Mouse (Mus musculus) liver, postnatal 0 days (tissue): ENCODE measurements around the gene Ipmk. TPM values are rescaled to one million over a fixed set of nuclear protein-coding genes. Genes with fewer than 3 reads are reported as not detected.
A peak's percentile ranks its signal among the peaks of the same experiment; 100 is the strongest.

ENCODE experiments used
- ATAC-seq: fragments of 200-750 bp; cut with Nextera tagmentation; 2 replicates; pipeline ENCODE4 v1.8.0; 2017; ENCODE audit warnings: mild to moderate bottlenecking, moderate library complexity
- DNase-seq: peaks from one replicate; pipeline ENCODE4 v3.0.0-alpha.2; 2016
- H3K27ac ChIP-seq: fragments of 300-500 bp; sonication (generic); 2 replicates; pipeline ENCODE4 v1.5.1; 2014; ENCODE audit warnings: antibody characterized with exemption, moderate library complexity, mild to moderate bottlenecking, low read depth
- H3K27me3 ChIP-seq: fragments of 300-500 bp; sonication (generic); 2 replicates; pipeline ENCODE4 v1.6.1; 2014; ENCODE audit warnings: low read length, control low read depth, mixed read lengths; ENCODE audit not compliant: insufficient read depth
- H3K36me3 ChIP-seq: fragments of 300-500 bp; sonication (generic); replicated peaks from 2 replicates; pipeline ENCODE4 v1.6.1; 2014; ENCODE audit warnings: mild to moderate bottlenecking, control low read depth, low read length, moderate library complexity, mixed read lengths; ENCODE audit not compliant: insufficient read depth
- H3K4me1 ChIP-seq: fragments of 300-500 bp; sonication (generic); 2 replicates; pipeline ENCODE4 v1.6.1; 2014; ENCODE audit warnings: antibody characterized with exemption, mild to moderate bottlenecking, control low read depth; ENCODE audit not compliant: insufficient read depth
- H3K4me2 ChIP-seq: fragments of 300-500 bp; sonication (generic); 2 replicates; pipeline ENCODE4 v1.6.1; 2014; ENCODE audit warnings: low read depth, mild to moderate bottlenecking, low read length, moderate library complexity, mixed read lengths
- H3K4me3 ChIP-seq: fragments of 300-500 bp; sonication (generic); 2 replicates; pipeline ENCODE4 v1.5.1; 2014; ENCODE audit warnings: low read depth, low read length
- H3K9ac ChIP-seq: fragments of 300-500 bp; sonication (generic); replicated peaks from 2 replicates; pipeline ENCODE4 v1.6.1; 2014; ENCODE audit warnings: mild to moderate bottlenecking, moderate library complexity
- H3K9me3 ChIP-seq: fragments of 300-500 bp; sonication (generic); 2 replicates; pipeline ENCODE4 v1.6.1; 2016; ENCODE audit warnings: mild to moderate bottlenecking, control low read depth, low read length, mixed read lengths
- CTCF ChIP-seq: sonication (generic); IDR thresholded peaks from 2 replicates; pipeline ENCODE4 v1.5.1; 2016; ENCODE audit warnings: antibody characterized with exemption, low read depth
- EP300 ChIP-seq: IDR thresholded peaks from 2 replicates; pipeline ENCODE4 v1.6.1; 2016; ENCODE audit warnings: antibody characterized with exemption, low read depth, mild to moderate bottlenecking
- WGBS: fragments of 180-500 bp; shearing (Covaris S2); extraction: QIAGEN DNeasy Blood & Tissue Kit; methylation state at CpG from one replicate; pipeline ENCODE4 v1.1.7; 2014; ENCODE audit not compliant: insufficient replicate concordance; 5-methylcytosine and 5-hydroxymethylcytosine counted together
- polyA plus RNA-seq: library from polyadenylated mRNA; unstranded; fragments of >200 nt; fragmentation: Nextera tagmentation; extraction: Ambion mirVana; gene quantifications from 2 replicates; pipeline ENCODE4 v1.2.1, GENCODE M21; 2015

The Ipmk gene
- polyA plus RNA-seq, 1 experiment from 2014 or later = 9.4 TPM

GRCm38 (mm10) chr10:71399399-71399798, 51.8 kb downstream of the Ipmk start:
- no peak for ATAC-seq

DNA sequence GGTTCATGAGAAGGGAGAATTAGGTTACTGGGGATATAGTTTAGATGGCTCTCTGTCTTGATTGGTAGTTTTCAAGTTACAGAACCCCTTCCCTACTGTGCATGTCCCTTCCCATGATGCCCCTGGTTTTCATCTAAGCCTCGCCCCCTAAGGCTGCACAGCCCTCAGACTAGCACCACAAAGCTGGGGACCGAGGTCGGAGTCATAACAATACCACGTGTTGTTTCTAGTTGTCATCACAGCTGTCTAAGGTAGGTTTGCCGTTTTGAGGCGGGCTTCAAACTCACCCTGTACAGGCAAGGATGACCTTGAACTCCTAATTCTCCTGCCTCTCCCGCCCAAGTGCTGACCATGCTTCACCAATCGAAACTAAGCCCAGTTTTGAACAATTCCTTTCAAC, 52.4 kb downstream of the Ipmk start:
- DNase-seq = no peak
- no peak overlapping the region for H3K9ac ChIP-seq
- 0 out of 2 replicates have a peak, but pooled peaks cover 2% of the 10 kb centered on the region for H3K9me3 ChIP-seq
- H3K4me3 ChIP-seq = no peak overlapping the region
- 65% methylated on average over 8 of the region's 8 CpGs for WGBS
- no peaks in the 10 kb centered on the region for H3K27me3 ChIP-seq
- no peaks in the 10 kb centered on the region for H3K36me3 ChIP-seq
- TF ChIP-seq CTCF (no peak), EP300 (no peak)
- H3K4me2 ChIP-seq = no peak overlapping the region
- H3K4me1 ChIP-seq = no peaks in the 10 kb centered on the region
- no peak overlapping the region for H3K27ac ChIP-seq
- ATAC-seq = no peak

More at GRCm38 (mm10) chr10:71399399-71399798, 51.8 kb downstream of the Ipmk start:
- Histone ChIP-seq H3K27me3 (no peaks in the 10 kb centered on the region), H3K9me3 (0 out of 2 replicates have a peak, but pooled peaks cover 2% of the 10 kb centered on the region), H3K36me3 (no peaks in the 10 kb centered on the region), H3K27ac (no peak overlapping the region), H3K4me3 (no peak overlapping the region), H3K4me1 (no peaks in the 10 kb centered on the region), H3K9ac (no peak overlapping the region), H3K4me2 (no peak overlapping the region)
- TF ChIP-seq EP300 (no peak), CTCF (no peak)
- WGBS = 20% methylated on average over 8 of the region's 8 CpGs
- no peak for DNase-seq

DNA sequence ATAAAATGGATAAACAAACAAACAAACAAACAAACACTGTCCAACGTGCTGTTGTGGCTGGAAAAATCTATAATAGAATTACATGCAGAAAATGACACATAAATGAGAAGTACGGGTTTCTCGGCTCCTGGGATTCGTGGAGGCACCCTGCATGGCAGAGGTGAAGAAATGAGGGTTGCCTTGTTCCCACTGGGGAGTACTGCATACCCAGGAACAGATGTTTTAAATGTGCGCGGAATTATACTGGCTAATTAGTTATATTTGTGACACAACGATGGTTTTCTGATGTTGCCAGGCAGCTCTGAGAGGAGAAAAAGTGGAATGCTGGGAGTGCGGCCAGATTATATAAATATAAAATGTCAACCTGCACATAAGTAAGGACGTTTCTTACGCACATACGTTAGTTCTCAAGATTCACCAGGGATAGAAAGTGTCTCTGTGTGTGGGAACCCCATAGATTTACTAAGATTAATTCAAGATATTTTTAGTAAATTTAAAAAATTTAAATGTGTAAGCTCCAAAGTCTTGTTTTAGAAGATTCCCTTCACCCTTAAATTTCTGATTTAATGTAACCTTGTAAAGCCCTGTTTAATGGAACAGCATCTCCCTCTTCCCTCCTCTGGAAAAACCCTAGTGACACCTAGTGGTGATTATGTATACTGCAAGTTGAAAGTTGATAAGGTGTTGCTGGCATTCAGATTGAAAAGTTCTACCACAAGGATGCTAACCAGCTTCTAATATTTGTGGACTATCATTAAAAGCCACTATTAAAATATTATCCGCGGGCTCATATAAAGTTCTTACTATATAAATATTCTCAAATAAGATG, 53.5 kb downstream of the Ipmk start:
- Histone ChIP-seq H3K27me3 (no peaks in the 10 kb centered on the region), H3K9ac (no peak overlapping the region), H3K4me1 (no peaks in the 10 kb centered on the region), H3K4me2 (no peak overlapping the region), H3K36me3 (no peaks in the 10 kb centered on the region), H3K27ac (no peak overlapping the region), H3K9me3 (no peaks in the 10 kb centered on the region), H3K4me3 (no peak overlapping the region)
- ATAC-seq (no peak), DNase-seq (no peak)
- TF ChIP-seq CTCF (peak; percentile 92), EP300 (no peak)
- 68% methylated on average over 13 of the region's 13 CpGs for WGBS

- Histone ChIP-seq H3K27ac (no peak overlapping the region), H3K9me3 (no peaks in the 10 kb centered on the region), H3K4me1 (no peaks in the 10 kb centered on the region), H3K27me3 (no peaks in the 10 kb centered on the region), H3K4me2 (no peak overlapping the region), H3K9ac (no peak overlapping the region), H3K4me3 (no peak overlapping the region), H3K36me3 (no peaks in the 10 kb centered on the region)
- TF ChIP-seq CTCF (no peak), EP300 (no peak)
- DNase-seq (no peak), ATAC-seq (no peak)
- WGBS = 57% methylated on average over 3 of the region's 3 CpGs
Observed at GRCm38 (mm10) chr10:71403638-71404037, 56.1 kb downstream of the Ipmk start.

- H3K4me3 ChIP-seq = no peak overlapping the region
- H3K4me1 ChIP-seq = no peaks in the 10 kb centered on the region
- no peaks in the 10 kb centered on the region for H3K36me3 ChIP-seq
- ATAC-seq (no peak), DNase-seq (no peak)
- H3K27me3 ChIP-seq = no peaks in the 10 kb centered on the region
- no peak overlapping the region for H3K9ac ChIP-seq
- 80% methylated on average over 5 of the region's 5 CpGs for WGBS
- no peaks in the 10 kb centered on the region for H3K9me3 ChIP-seq
- no peak overlapping the region for H3K27ac ChIP-seq
- TF ChIP-seq CTCF (no peak), EP300 (no peak)
- no peak overlapping the region for H3K4me2 ChIP-seq
Observed at GRCm38 (mm10) chr10:71405523-71406217, 58.1 kb downstream of the Ipmk start.

GRCm38 (mm10) chr10:71409948-71410347, 62.4 kb downstream of the Ipmk start:
- Histone ChIP-seq H3K27ac (no peak overlapping the region), H3K4me2 (no peak overlapping the region), H3K27me3 (no peaks in the 10 kb centered on the region), H3K9me3 (no peaks in the 10 kb centered on the region), H3K9ac (no peak overlapping the region), H3K4me3 (no peak overlapping the region), H3K4me1 (no peaks in the 10 kb centered on the region), H3K36me3 (no peaks in the 10 kb centered on the region)
- ATAC-seq (no peak), DNase-seq (no peak)
- TF ChIP-seq EP300 = no peak
- TF ChIP-seq CTCF = no peak
- WGBS = 58% methylated on average over 5 of the region's 5 CpGs
